Mouse (Mus musculus): Measurements from ENCODE around the gene Tubgcp5. TPM values are rescaled to one million over a fixed set of nuclear protein-coding genes. Genes with fewer than 3 reads are reported as not detected.

Tubgcp5 gene
- polyA plus RNA-seq, 1 experiment = 20.2 TPM

- Histone ChIP-seq H3K27ac (ENCODE audit: insufficient read depth, low read length) (peak overlapping the region; percentile 27), H3K4me1 (ENCODE audit: control insufficient read depth, insufficient read depth, low read length) (peaks cover 4% of the 10 kb centered on the region), H3K4me3 (ENCODE audit: insufficient read depth, low read length) (peak overlapping the region; percentile 97)
- TF ChIP-seq POLR2A (IDR thresholded peaks at IDR 0.05; ENCODE audit: low read depth, low read length) (no peak), CTCF (IDR thresholded peaks at IDR 0.05; ENCODE audit: borderline replicate concordance, insufficient read depth, low read length) (no peak)
Observed at GRCm38 (mm10) chr7:55793236-55793951, 560 bp upstream of the Tubgcp5 start.

- Histone ChIP-seq H3K27ac (ENCODE audit: insufficient read depth, low read length) (no peak overlapping the region), H3K4me3 (ENCODE audit: insufficient read depth, low read length) (no peak overlapping the region), H3K4me1 (ENCODE audit: control insufficient read depth, insufficient read depth, low read length) (peaks cover 1% of the 10 kb centered on the region; the same call in 1 of the 2 replicates)
- no peak for TF ChIP-seq POLR2A (IDR thresholded peaks at IDR 0.05; ENCODE audit: low read depth, low read length)
- TF ChIP-seq CTCF (IDR thresholded peaks at IDR 0.05; ENCODE audit: borderline replicate concordance, insufficient read depth, low read length) = no peak
Observed at GRCm38 (mm10) chr7:55799981-55800380, 6.0 kb downstream of the Tubgcp5 start.

- no peak for TF ChIP-seq POLR2A (IDR thresholded peaks at IDR 0.05; ENCODE audit: low read depth, low read length)
- TF ChIP-seq CTCF (IDR thresholded peaks at IDR 0.05; ENCODE audit: borderline replicate concordance, insufficient read depth, low read length) = no peak
- Histone ChIP-seq H3K4me3 (ENCODE audit: insufficient read depth, low read length) (no peak overlapping the region), H3K4me1 (ENCODE audit: control insufficient read depth, insufficient read depth, low read length) (no peaks in the 10 kb centered on the region), H3K27ac (ENCODE audit: insufficient read depth, low read length) (no peak overlapping the region)
Observed at GRCm38 (mm10) chr7:55809967-55810366, 16.0 kb downstream of the Tubgcp5 start.

DNA sequence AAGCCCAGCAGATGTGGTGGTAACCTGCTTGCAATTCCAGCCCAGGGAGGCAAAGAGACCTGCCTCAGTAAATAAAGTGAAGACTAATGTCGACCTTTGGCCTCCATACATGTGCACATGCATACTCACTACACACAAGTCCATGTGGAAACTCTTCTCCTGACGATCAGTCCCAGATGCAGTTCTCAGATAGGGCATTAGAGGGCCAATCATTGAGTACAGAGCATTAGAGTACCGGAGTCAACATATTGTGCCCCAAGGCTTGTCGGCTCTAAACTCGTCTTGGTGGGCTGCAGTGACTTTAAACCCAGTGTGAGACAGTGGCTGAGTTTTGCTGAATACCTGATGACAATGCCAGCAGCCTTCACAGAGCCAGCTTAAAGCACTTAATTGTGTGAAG lies 30.5 kb downstream of the Tubgcp5 start:
- no peaks in the 10 kb centered on the region for H3K4me1 ChIP-seq (ENCODE audit: control insufficient read depth, insufficient read depth, low read length)
- no peak overlapping the region for H3K27ac ChIP-seq (ENCODE audit: insufficient read depth, low read length)
- TF ChIP-seq POLR2A (IDR thresholded peaks at IDR 0.05; ENCODE audit: low read depth, low read length) (no peak), CTCF (IDR thresholded peaks at IDR 0.05; ENCODE audit: borderline replicate concordance, insufficient read depth, low read length) (no peak)
- H3K4me3 ChIP-seq (ENCODE audit: insufficient read depth, low read length) = no peak overlapping the region

GRCm38 (mm10) chr7:55827551-55827950 lies 33.6 kb downstream of the Tubgcp5 start:
- Histone ChIP-seq H3K27ac (ENCODE audit: insufficient read depth, low read length) (no peak overlapping the region), H3K4me3 (ENCODE audit: insufficient read depth, low read length) (no peak overlapping the region), H3K4me1 (ENCODE audit: control insufficient read depth, insufficient read depth, low read length) (no peaks in the 10 kb centered on the region)
- no peak for TF ChIP-seq CTCF (IDR thresholded peaks at IDR 0.05; ENCODE audit: borderline replicate concordance, insufficient read depth, low read length)
- no peak for TF ChIP-seq POLR2A (IDR thresholded peaks at IDR 0.05; ENCODE audit: low read depth, low read length)

- H3K4me1 ChIP-seq (ENCODE audit: control insufficient read depth, insufficient read depth, low read length) = no peaks in the 10 kb centered on the region
- no peak overlapping the region for H3K4me3 ChIP-seq (ENCODE audit: insufficient read depth, low read length)
- TF ChIP-seq POLR2A (IDR thresholded peaks at IDR 0.05; ENCODE audit: low read depth, low read length) (no peak), CTCF (IDR thresholded peaks at IDR 0.05; ENCODE audit: borderline replicate concordance, insufficient read depth, low read length) (no peak)
- H3K27ac ChIP-seq (ENCODE audit: insufficient read depth, low read length) = no peak overlapping the region
Observed at GRCm38 (mm10) chr7:55836877-55837276, 42.9 kb downstream of the Tubgcp5 start.

- no peak for TF ChIP-seq CTCF (IDR thresholded peaks at IDR 0.05; ENCODE audit: borderline replicate concordance, insufficient read depth, low read length)
- 0 out of 2 replicates have a peak, but pooled peaks have one; percentile 18 for TF ChIP-seq POLR2A (IDR thresholded peaks at IDR 0.05; ENCODE audit: low read depth, low read length)
Observed at GRCm38 (mm10) chr7:55841445-55841844, 47.5 kb downstream of the Tubgcp5 start, which contains the start of gene Cyfip1. TSS of gene Cyfip1 (plus strand) at chr7:55841745.

DNA sequence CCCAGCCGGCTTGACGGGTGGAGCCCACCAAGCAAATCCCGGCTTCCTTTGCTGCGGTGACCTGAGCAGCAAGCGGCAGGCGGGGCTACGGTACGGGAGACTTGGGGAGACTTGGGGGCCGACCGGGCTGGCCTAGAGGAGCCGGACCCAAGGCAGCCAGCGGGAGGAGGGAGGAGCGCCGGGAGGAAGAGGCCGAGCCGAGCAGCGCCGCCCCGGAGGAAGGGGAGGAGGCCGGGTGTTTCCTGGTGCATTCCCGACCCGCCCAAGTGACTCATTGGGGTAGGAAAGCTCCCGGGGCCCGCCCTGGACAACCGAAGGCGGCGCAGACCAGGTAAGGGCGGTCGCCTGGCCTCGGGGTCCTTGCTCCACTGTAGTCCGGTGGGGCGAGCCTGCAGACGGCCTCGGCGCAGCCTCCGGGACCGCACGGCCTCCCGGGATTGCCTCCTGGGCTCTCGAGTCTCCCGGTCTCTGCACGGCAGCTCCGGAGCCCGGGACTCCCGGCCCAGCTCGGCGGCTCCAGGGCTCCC lies 48.1 kb downstream of the Tubgcp5 start:
- peak overlapping the region; percentile 74 for H3K4me3 ChIP-seq (ENCODE audit: insufficient read depth, low read length)
- TF ChIP-seq POLR2A (IDR thresholded peaks at IDR 0.05; ENCODE audit: low read depth, low read length) = peak; percentile 77
- no peak for TF ChIP-seq CTCF (IDR thresholded peaks at IDR 0.05; ENCODE audit: borderline replicate concordance, insufficient read depth, low read length)
- H3K4me1 ChIP-seq (ENCODE audit: control insufficient read depth, insufficient read depth, low read length) = peaks cover 5% of the 10 kb centered on the region
- H3K27ac ChIP-seq (ENCODE audit: insufficient read depth, low read length) = peak overlapping the region; percentile 77

More at GRCm38 (mm10) chr7:55841445-55841844, 47.5 kb downstream of the Tubgcp5 start, which contains the start of gene Cyfip1:
- H3K27ac ChIP-seq (ENCODE audit: insufficient read depth, low read length) = peak within 1 kb of the TSS; percentile 77
- H3K4me3 ChIP-seq (ENCODE audit: insufficient read depth, low read length) = peak within 1 kb of the TSS; percentile 74
- H3K4me1 ChIP-seq (ENCODE audit: control insufficient read depth, insufficient read depth, low read length) = no peaks in the 10 kb centered on the region

DNA sequence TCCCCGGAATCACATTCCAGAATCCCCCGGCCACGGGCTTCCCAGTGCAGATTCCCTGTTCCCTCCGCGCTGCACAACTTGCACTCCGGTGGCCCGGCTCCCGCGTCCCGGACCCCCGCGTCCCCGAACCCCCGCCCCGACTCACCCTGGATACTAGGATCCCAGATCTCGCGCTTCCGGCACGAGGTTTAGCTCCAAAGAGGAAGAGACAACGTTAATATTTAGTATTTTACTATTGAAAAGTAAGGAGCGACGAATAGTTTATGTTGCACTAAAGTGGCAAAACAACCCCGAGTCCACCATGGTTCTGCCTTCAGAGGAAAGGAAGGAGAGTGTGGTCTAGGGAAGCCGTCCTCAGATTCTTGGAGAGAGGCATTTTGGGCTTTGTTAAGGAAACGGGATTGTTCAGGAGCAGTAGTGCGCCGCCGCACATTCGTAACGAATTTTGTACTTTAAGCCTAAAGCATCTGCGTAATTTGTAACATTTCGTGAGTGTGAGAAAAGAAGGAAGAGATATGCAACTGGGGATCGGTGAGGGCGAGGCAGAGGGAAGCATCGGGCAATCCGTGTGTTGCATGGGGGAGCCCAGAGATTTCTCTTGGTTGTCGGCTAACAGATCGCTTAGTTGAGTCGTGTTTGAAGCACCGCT lies 48.7 kb downstream of the Tubgcp5 start:
- TF ChIP-seq CTCF (IDR thresholded peaks at IDR 0.05; ENCODE audit: borderline replicate concordance, insufficient read depth, low read length) (no peak), POLR2A (IDR thresholded peaks at IDR 0.05; ENCODE audit: low read depth, low read length) (no peak)
- H3K4me1 ChIP-seq (ENCODE audit: control insufficient read depth, insufficient read depth, low read length) = peaks cover 5% of the 10 kb centered on the region
- H3K27ac ChIP-seq (ENCODE audit: insufficient read depth, low read length) = peak overlapping the region; percentile 71
- peak overlapping the region; percentile 74 for H3K4me3 ChIP-seq (ENCODE audit: insufficient read depth, low read length)
